Mouse (Mus musculus) hindbrain, embryonic 11.5 days (tissue): ENCODE results near the gene Wtip. TPM values are rescaled to one million over a fixed set of nuclear protein-coding genes. Genes with fewer than 3 reads are reported as not detected.
"Not testable (repeated sequence)": the region's sequence is repeated elsewhere in the genome, so short reads cannot be mapped to it uniquely, and the experiment has no call there.

Experiments used
- ATAC-seq: fragments of 200-750 bp; cut with Nextera tagmentation; 2 replicates; pipeline ENCODE4 v1.8.0; 2017; ENCODE audit warnings: mild to moderate bottlenecking, moderate TSS enrichment, moderate library complexity; ENCODE audit not compliant: low FRiP score
- DNase-seq: peaks from one replicate; pipeline ENCODE4 v3.0.0-alpha.2; 2015; ENCODE audit warnings: low spot score
- H3K27ac ChIP-seq: fragments of 300-500 bp; sonication (generic); 2 replicates; pipeline ENCODE4 v1.5.1; 2014; ENCODE audit warnings: mild to moderate bottlenecking, low read depth, low read length
- H3K27me3 ChIP-seq: fragments of 300-500 bp; sonication (generic); 2 replicates; pipeline ENCODE4 v1.6.1; 2014; ENCODE audit warnings: mild to moderate bottlenecking, low read length, moderate library complexity, mixed read lengths; ENCODE audit not compliant: control insufficient read depth, insufficient read depth
- H3K36me3 ChIP-seq: fragments of 300-500 bp; sonication (generic); 2 replicates; pipeline ENCODE4 v1.6.1; 2014; ENCODE audit warnings: mild to moderate bottlenecking, low read length, moderate library complexity, mixed read lengths; ENCODE audit not compliant: control insufficient read depth, insufficient read depth
- H3K4me1 ChIP-seq: fragments of 300-500 bp; sonication (generic); replicated peaks from 2 replicates; pipeline ENCODE4 v1.6.1; 2014; ENCODE audit warnings: low read length, mixed read lengths; ENCODE audit not compliant: control insufficient read depth, insufficient read depth
- H3K4me2 ChIP-seq: fragments of 300-500 bp; sonication (generic); replicated peaks from 2 replicates; pipeline ENCODE4 v1.6.1; 2014; ENCODE audit warnings: mild to moderate bottlenecking, low read depth, low read length
- H3K4me3 ChIP-seq: fragments of 300-500 bp; sonication (generic); 2 replicates; pipeline ENCODE4 v1.5.1; 2014; ENCODE audit warnings: low read depth, low read length
- H3K9ac ChIP-seq: fragments of 300-500 bp; sonication (generic); 2 replicates; pipeline ENCODE4 v1.6.1; 2014; ENCODE audit warnings: low read depth, low read length
- H3K9me3 ChIP-seq: fragments of 300-500 bp; sonication (generic); 2 replicates; pipeline ENCODE4 v1.6.1; 2016; ENCODE audit warnings: low read length; ENCODE audit not compliant: control insufficient read depth
- WGBS: fragments of 180-500 bp; shearing (Covaris S2); extraction: QIAGEN DNeasy Blood & Tissue Kit; methylation state at CpG from one replicate; pipeline ENCODE4 v1.1.7; 2014; 5-methylcytosine and 5-hydroxymethylcytosine counted together
- polyA plus RNA-seq: library from polyadenylated mRNA; unstranded; fragments of >200 nt; fragmentation: Nextera tagmentation; extraction: Ambion mirVana; gene quantifications from 2 replicates; pipeline ENCODE4 v1.2.1, GENCODE M21; 2014

Wtip gene
- polyA plus RNA-seq, 1 experiment from 2014 or later: 4.0 TPM

- Histone ChIP-seq H3K36me3 (no peaks in the 10 kb centered on the region), H3K9me3 (no peaks in the 10 kb centered on the region), H3K27ac (no peak overlapping the region), H3K4me2 (0 out of 2 replicates have a peak overlapping the region, but pooled peaks have one; percentile 67), H3K9ac (no peak overlapping the region), H3K4me3 (no peak overlapping the region), H3K27me3 (no peaks in the 10 kb centered on the region), H3K4me1 (no peaks in the 10 kb centered on the region)
- WGBS: 84% methylated on average over 3 of the region's 3 CpGs
- ATAC-seq: no peak
- no peak for DNase-seq
Measured at GRCm38 (mm10) chr7:34131118-34131517, 1.9 kb downstream of the Wtip start.

GRCm38 (mm10) chr7:34126291-34126690 is 6.8 kb downstream of the Wtip start:
- ATAC-seq: no peak
- H3K9ac ChIP-seq: no peak overlapping the region
- no peak for DNase-seq
- H3K27me3 ChIP-seq: no peaks in the 10 kb centered on the region
- H3K36me3 ChIP-seq: no peaks in the 10 kb centered on the region
- 76% methylated on average over 3 of the region's 3 CpGs for WGBS
- H3K4me3 ChIP-seq: no peak overlapping the region
- no peaks in the 10 kb centered on the region for H3K9me3 ChIP-seq
- no peak overlapping the region for H3K27ac ChIP-seq
- no peak overlapping the region for H3K4me2 ChIP-seq
- no peaks in the 10 kb centered on the region for H3K4me1 ChIP-seq

GRCm38 (mm10) chr7:34125346-34125745 is 7.7 kb downstream of the Wtip start:
- no peak for ATAC-seq
- no peak for DNase-seq
- Histone ChIP-seq H3K9ac (no peak overlapping the region), H3K27me3 (no peaks in the 10 kb centered on the region), H3K27ac (no peak overlapping the region), H3K4me2 (no peak overlapping the region), H3K4me3 (no peak overlapping the region), H3K9me3 (no peaks in the 10 kb centered on the region), H3K4me1 (no peaks in the 10 kb centered on the region), H3K36me3 (no peaks in the 10 kb centered on the region)
- WGBS: 95% methylated on average over 9 of the region's 9 CpGs

GRCm38 (mm10) chr7:34122987-34123720 is 9.9 kb downstream of the Wtip start:
- Histone ChIP-seq H3K9me3 (no peaks in the 10 kb centered on the region), H3K9ac (no peak overlapping the region), H3K4me1 (no peaks in the 10 kb centered on the region), H3K27me3 (no peaks in the 10 kb centered on the region), H3K27ac (no peak overlapping the region), H3K36me3 (no peaks in the 10 kb centered on the region), H3K4me3 (no peak overlapping the region), H3K4me2 (no peak overlapping the region)
- DNase-seq (no peak), ATAC-seq (peak; percentile 26; the same call in 1 of the 2 replicates)
- 86% methylated on average over 6 of the region's 6 CpGs for WGBS

- 59% methylated on average over 1 of the region's 1 CpGs for WGBS
- not testable (repeated sequence) for DNase-seq, ATAC-seq, H3K9ac ChIP-seq, H3K36me3 ChIP-seq, H3K9me3 ChIP-seq, H3K4me2 ChIP-seq, H3K4me1 ChIP-seq, H3K27me3 ChIP-seq, H3K27ac ChIP-seq, H3K4me3 ChIP-seq
Measured at GRCm38 (mm10) chr7:34120636-34121035, 12.4 kb downstream of the Wtip start.

- no peak overlapping the region for H3K4me2 ChIP-seq
- no peaks in the 10 kb centered on the region for H3K27me3 ChIP-seq
- no peak overlapping the region for H3K4me3 ChIP-seq
- no peaks in the 10 kb centered on the region for H3K9me3 ChIP-seq
- WGBS: 98% methylated on average over 3 of the region's 3 CpGs
- no peak overlapping the region for H3K9ac ChIP-seq
- ATAC-seq (no peak), DNase-seq (no peak)
- H3K4me1 ChIP-seq: no peaks in the 10 kb centered on the region
- 0 out of 2 replicates have a peak, but pooled peaks cover 3% of the 10 kb centered on the region for H3K36me3 ChIP-seq
- no peak overlapping the region for H3K27ac ChIP-seq
Measured at GRCm38 (mm10) chr7:34116601-34117000, 16.5 kb downstream of the Wtip start.

- Histone ChIP-seq H3K4me1 (no peaks in the 10 kb centered on the region), H3K4me3 (no peak overlapping the region), H3K9ac (no peak overlapping the region), H3K9me3 (no peaks in the 10 kb centered on the region), H3K27ac (no peak overlapping the region), H3K4me2 (no peak overlapping the region), H3K36me3 (0 out of 2 replicates have a peak, but pooled peaks cover 2% of the 10 kb centered on the region), H3K27me3 (no peaks in the 10 kb centered on the region)
- ATAC-seq (no peak), DNase-seq (no peak)
- WGBS: 90% methylated on average over 5 of the region's 5 CpGs
Measured at GRCm38 (mm10) chr7:34109190-34109589, 23.9 kb downstream of the Wtip start.

- Histone ChIP-seq H3K9me3 (no peaks in the 10 kb centered on the region), H3K9ac (no peak overlapping the region), H3K4me2 (no peak overlapping the region), H3K36me3 (no peaks in the 10 kb centered on the region), H3K27ac (no peak overlapping the region), H3K4me1 (no peaks in the 10 kb centered on the region), H3K27me3 (no peaks in the 10 kb centered on the region), H3K4me3 (no peak overlapping the region)
- ATAC-seq: no peak
- DNase-seq: no peak
Measured at GRCm38 (mm10) chr7:34101276-34101675, 31.8 kb downstream of the Wtip start.

- Histone ChIP-seq H3K4me2 (no peak overlapping the region), H3K27me3 (no peaks in the 10 kb centered on the region), H3K4me1 (no peaks in the 10 kb centered on the region), H3K9ac (no peak overlapping the region), H3K27ac (no peak overlapping the region), H3K36me3 (no peaks in the 10 kb centered on the region), H3K4me3 (no peak overlapping the region), H3K9me3 (no peaks in the 10 kb centered on the region; the same call in 1 of the 2 replicates)
- WGBS: 76% methylated on average over 2 of the region's 2 CpGs
- ATAC-seq (no peak), DNase-seq (no peak)
Measured at GRCm38 (mm10) chr7:34100002-34100401, 33.1 kb downstream of the Wtip start.
